Mouse (Mus musculus) brown adipose tissue, adult 24 weeks (tissue): Measurements from ENCODE around the gene Tlx3. TPM values are rescaled to one million over a fixed set of nuclear protein-coding genes. Genes with fewer than 3 reads are reported as not detected.

ENCODE experiments used
- H3K27ac ChIP-seq: fragments of 200-500 bp; replicated peaks from 2 replicates; pipeline ENCODE4 v1.5.1; 2012; ENCODE audit warnings: low read depth, mild to moderate bottlenecking, low read length
- H3K4me1 ChIP-seq: fragments of 200-500 bp; 2 replicates; pipeline ENCODE4 v1.6.1; 2012; ENCODE audit warnings: low read length, mixed read lengths; ENCODE audit not compliant: control insufficient read depth, insufficient read depth, insufficient read length
- H3K4me3 ChIP-seq: fragments of 200-500 bp; 2 replicates; pipeline ENCODE4 v1.5.1; 2012; ENCODE audit warnings: low read depth, mild to moderate bottlenecking, low read length, moderate library complexity; ENCODE audit not compliant: insufficient read depth
- polyA plus RNA-seq: library from polyadenylated mRNA; stranded (reverse); fragments of >200 nt; gene quantifications from 2 replicates; pipeline ENCODE4 v1.2.4, GENCODE M21; 2012; ENCODE audit not compliant: missing spikeins, insufficient read depth, insufficient read length

Tlx3 gene
- polyA plus RNA-seq: not detected in 2 replicates

- no peaks in the 10 kb centered on the region; the same call in 1 of the 2 replicates for H3K4me1 ChIP-seq
- no peak within 1 kb of the TSS for H3K27ac ChIP-seq
- no peak within 1 kb of the TSS for H3K4me3 ChIP-seq
Observed at GRCm38 (mm10) chr11:33203383-33204328, at the start of gene Tlx3. TSS of gene Tlx3 (minus strand) at chr11:33203589.

DNA sequence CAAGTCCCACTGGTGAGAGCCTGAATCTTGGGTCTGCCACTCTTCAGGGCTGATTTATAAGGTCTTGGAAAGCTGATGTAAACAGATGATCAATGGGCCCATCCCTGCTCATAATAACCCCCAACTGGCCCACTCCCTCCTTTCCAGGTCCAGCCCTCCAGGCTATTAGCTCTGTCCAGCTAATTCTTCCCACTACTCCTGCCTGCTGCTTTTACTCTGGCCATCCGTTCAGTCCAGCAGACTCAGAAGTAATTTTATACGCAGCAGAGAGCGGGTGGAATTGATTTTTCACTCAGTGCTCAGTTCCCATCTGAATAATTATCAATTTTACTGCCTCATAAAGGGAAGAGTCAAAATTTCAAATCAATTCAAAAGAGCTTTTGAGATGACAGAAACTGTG is 36.9 kb upstream of the Tlx3 start:
- Histone ChIP-seq H3K4me1 (no peaks in the 10 kb centered on the region), H3K27ac (no peak overlapping the region), H3K4me3 (no peak overlapping the region)

DNA sequence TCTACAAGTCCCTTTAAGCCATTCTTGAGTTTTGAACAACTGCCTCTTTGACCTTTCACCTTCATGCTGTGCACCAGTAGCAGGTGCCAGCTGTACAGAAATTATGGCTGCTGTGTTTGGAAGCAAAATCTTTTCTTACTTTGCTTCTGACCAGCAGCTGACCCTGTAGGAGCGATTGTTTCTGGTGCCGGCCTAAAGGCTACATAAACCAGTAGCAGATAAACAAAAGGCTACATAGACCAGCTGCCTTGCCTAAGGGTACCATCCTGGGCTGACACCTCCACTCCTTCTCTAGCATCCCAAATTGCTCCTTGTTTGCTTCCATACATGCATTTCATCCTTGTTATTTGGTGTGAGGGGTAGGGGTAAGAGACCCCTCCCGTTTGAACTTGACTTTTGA is 30.7 kb upstream of the Tlx3 start:
- H3K4me1 ChIP-seq: no peaks in the 10 kb centered on the region
- no peak overlapping the region for H3K4me3 ChIP-seq

DNA sequence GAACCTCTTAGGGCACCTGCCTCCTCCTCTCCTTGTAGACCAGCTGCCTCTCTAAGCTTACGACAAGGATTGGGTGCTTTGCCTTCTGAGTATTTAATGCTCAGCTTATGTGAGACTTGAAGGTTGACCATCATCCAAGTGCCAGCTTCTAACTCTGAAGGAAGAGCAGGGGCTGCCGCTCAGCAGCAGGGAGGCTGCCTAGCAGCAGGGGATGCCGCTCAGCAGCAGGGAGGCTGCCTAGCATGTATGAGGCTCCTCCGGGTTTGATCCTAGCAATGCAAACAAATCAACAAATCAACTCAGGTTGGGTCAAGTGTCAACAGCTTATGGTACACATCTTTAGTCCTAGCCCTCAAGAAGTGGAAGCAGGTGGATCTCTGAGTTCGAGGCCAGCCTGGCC is 28.7 kb upstream of the Tlx3 start:
- H3K27ac ChIP-seq: no peak overlapping the region
- H3K4me1 ChIP-seq: no peaks in the 10 kb centered on the region
- no peak overlapping the region for H3K4me3 ChIP-seq

More for the DNA sequence above, 30.7 kb upstream of the Tlx3 start:
- H3K27ac ChIP-seq: no peak overlapping the region

DNA sequence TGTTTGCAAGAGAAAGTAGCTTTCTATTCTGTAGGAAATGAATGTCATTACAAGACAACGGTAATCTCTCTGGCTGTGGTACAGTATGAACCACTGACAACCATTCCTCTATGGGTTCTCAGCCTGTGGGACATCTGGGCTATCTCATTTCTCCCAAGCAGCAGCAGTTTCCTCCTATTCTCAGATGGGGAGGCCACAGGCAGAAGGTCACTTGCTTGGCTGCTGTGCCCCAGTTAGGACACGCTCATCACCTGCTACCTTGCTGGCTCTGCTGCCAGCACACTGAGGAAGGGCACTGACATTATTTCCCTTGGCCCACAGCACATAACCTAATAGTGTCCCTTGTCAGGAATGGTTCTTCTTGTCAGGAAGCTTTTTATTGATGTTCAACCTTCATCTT is 24.8 kb upstream of the Tlx3 start:
- no peak overlapping the region for H3K27ac ChIP-seq
- H3K4me3 ChIP-seq: no peak overlapping the region
- H3K4me1 ChIP-seq: no peaks in the 10 kb centered on the region

DNA sequence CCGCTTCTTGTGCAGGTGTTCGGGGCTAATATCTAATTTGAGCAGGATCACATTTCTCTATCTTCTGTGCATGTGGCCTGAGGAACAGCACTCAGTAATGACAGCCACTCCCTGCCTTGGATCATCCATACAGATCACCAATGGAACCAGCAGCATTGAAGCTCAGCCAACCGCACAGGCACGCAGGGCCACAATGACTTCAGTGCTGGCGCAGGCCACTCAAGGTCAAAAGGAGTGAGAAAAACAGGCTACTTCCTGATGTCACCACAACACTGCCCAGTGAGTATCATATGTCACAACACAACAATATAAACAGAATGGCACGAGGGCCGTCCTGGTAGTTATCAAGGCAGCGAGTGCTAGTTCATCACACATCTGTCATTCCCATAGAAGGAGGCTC is 23.1 kb upstream of the Tlx3 start:
- Histone ChIP-seq H3K4me1 (no peaks in the 10 kb centered on the region), H3K27ac (no peak overlapping the region), H3K4me3 (no peak overlapping the region)

DNA sequence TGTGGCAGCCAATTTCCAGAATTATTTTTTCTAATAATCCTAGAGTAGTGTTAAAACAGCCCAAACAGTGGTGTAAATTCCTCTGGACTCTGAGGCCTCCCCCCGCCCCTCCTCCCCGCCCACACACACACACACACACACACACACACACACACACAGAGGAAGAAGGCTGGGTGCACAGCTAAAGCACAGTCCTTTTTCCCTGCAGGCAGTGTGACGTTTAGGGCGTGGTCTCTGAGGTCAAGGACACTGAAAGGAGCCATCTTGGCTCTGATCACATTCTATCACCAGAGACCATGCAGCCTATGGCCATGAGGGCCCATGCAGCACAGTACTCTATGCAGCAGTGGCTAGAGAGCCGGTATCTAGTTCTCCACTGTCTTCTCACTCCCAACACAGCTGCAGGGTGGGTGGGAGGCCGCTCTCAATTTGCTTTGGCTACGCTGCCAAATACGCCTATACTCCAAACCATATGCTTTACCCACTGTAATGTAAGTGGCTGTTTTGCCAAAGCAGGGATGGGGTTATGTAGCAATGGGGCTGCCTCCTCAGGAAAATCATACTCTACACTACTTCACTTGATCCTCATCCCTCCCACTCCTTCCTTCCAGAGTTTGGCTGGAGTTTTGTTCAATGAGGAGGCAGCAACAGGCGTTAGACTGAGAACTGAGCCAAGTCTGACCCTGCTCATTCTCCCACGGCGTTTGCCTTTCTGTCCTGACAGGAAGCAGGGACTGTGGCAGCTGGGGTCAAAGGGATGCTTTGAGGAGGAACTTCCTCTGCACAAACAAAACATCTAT is 18.4 kb upstream of the Tlx3 start:
- Histone ChIP-seq H3K27ac (no peak overlapping the region), H3K4me1 (no peaks in the 10 kb centered on the region), H3K4me3 (no peak overlapping the region)

- Histone ChIP-seq H3K4me3 (no peak overlapping the region), H3K27ac (no peak overlapping the region), H3K4me1 (no peaks in the 10 kb centered on the region)
Observed at GRCm38 (mm10) chr11:33220763-33221162, 17.4 kb upstream of the Tlx3 start.

- Histone ChIP-seq H3K4me3 (no peak overlapping the region), H3K27ac (no peak overlapping the region), H3K4me1 (no peaks in the 10 kb centered on the region)
Observed at GRCm38 (mm10) chr11:33217384-33218079, 14.1 kb upstream of the Tlx3 start.

GRCm38 (mm10) chr11:33207411-33207810 is 4.0 kb upstream of the Tlx3 start:
- no peak overlapping the region for H3K4me3 ChIP-seq
- H3K27ac ChIP-seq: no peak overlapping the region
- H3K4me1 ChIP-seq: no peaks in the 10 kb centered on the region

GRCm38 (mm10) chr11:33204966-33205365 is 1.6 kb upstream of the Tlx3 start:
- H3K4me3 ChIP-seq: no peak overlapping the region
- H3K27ac ChIP-seq: no peak overlapping the region
- H3K4me1 ChIP-seq: no peaks in the 10 kb centered on the region; the same call in 1 of the 2 replicates

DNA sequence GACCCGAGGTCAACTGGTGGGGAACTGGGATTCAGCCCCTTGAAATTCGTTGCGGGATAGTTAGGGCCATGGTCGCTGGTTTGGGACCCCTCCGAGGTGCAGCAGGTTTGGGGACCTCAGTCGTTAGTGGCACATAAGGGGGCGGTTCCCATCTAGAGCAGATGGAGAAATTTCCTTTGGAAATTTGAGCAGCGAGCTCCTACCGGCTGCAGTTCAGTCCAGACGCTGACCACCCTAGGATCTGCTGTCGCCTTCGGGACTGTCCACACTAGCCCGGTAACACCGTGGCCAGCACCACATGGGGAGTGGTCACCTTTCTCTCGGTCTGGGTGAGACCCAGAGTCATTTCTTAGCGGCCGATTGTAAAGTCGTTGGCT is 928 bp upstream of the Tlx3 start:
- H3K4me1 ChIP-seq: no peaks in the 10 kb centered on the region; the same call in 1 of the 2 replicates

DNA sequence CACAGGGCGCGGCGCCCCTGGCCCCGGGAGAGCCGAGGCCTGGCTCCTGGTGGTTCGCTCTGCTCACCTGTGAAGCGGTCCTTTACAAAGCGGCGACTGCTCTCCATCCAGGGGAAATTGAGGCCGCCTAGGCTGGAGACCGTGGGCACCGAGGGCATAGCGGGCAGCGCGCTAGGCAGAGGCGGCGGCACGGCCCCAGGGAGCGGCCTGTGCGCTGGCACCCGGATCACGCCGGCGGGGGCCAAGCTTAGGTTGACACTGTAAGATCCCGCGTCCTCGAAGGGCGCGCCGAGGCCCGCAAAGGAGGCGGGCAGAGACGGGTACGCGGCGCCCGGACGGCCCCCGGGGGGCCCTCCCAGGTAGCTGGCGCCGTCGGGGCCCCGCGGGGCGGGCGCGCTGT is 417 bp downstream of the Tlx3 start:
- H3K4me1 ChIP-seq: no peaks in the 10 kb centered on the region; the same call in 1 of the 2 replicates
- no peak overlapping the region for H3K4me3 ChIP-seq
- no peak overlapping the region for H3K27ac ChIP-seq

More for the DNA sequence above, 928 bp upstream of the Tlx3 start:
- no peak overlapping the region for H3K4me3 ChIP-seq
- no peak overlapping the region for H3K27ac ChIP-seq

DNA sequence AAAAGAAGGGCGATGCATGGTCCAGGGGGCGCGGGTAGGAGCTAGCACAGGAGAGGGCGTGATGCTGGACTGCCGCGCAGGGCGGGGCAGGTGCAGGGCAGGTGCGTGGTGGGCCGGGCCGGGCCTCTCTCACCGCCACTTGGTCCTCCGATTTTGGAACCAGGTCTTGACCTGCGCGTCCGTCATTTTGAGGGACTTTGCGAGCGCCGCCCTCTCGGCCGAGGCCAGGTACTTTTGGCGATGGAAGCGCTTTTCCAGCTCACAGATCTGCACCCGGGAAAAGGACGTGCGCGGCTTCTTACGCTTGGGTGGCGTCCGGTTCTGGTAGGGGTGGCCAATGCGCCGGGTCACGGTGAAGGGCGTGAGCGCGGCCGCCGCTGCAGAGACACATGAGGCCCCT is 1.1 kb downstream of the Tlx3 start:
- no peak overlapping the region for H3K27ac ChIP-seq
- H3K4me3 ChIP-seq: no peak overlapping the region

DNA sequence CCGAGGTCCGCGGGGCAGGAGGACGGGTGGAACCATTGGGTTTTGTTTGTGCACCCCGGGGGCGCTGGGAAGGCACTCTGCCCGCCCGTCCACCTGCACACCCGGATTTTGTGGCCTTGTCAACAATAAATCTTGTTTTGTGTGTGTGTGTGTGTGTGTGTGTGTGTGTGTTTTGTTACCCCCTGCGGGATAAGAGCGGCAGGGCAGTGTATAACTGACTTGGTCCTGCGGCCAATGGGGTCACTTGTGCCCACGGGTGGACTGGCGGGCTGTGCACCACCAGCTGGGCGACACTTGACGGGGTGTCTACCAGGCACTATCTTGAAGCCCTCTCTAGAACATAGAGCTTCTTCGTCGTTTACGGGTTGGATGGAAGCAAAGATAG is 1.8 kb downstream of the Tlx3 start:
- Histone ChIP-seq H3K27ac (no peak overlapping the region), H3K4me1 (no peaks in the 10 kb centered on the region; the same call in 1 of the 2 replicates), H3K4me3 (no peak overlapping the region)

More for the DNA sequence above, 1.1 kb downstream of the Tlx3 start:
- H3K4me1 ChIP-seq: no peaks in the 10 kb centered on the region; the same call in 1 of the 2 replicates
